Mouse (Mus musculus): ENCODE measurements around the gene Capza3. TPM values are rescaled to one million over a fixed set of nuclear protein-coding genes. Genes with fewer than 3 reads are reported as not detected.

Gene Capza3
- polyA plus RNA-seq (2015; fragmentation: Nextera tagmentation; extraction: Ambion mirVana) = not detected in 2 replicates

DNA sequence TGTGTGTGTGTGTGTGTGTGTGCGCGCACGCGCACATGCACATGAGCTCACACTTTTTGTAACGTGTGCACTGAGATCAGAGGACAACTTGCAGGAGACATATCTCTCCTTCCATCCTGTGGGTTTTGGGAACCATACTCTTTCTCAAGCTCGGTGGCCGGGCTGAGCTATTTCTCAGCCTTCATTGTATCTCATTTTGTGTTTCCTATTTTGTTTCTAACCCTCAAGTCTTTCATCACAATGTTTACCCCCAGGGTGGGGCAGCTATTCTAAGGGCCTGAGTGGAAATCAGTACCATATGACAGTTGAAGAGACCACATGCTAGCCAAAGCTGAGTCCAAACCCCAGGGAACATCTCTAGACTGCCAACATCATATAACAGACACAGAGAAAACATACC is at the start of gene Capza3:
Gene Capza3, plus strand, starts transcription at position 301 of the 400 bp plus-strand sequence.
- Histone ChIP-seq H3K4me1 (ENCODE audit: insufficient read depth) (no peaks in the 10 kb centered on the region), H3K36me3 (replicated peaks; ENCODE audit: insufficient read depth, low read length) (no peaks in the 10 kb centered on the region), H3K9ac (replicated peaks) (no peak within 1 kb of the TSS), H3K4me3 (ENCODE audit: low read depth, low read length) (no peak within 1 kb of the TSS), H3K9me3 (ENCODE audit: low read length) (no peaks in the 10 kb centered on the region), H3K27me3 (ENCODE audit: insufficient read depth, low read length) (no peaks in the 10 kb centered on the region), H3K4me2 (ENCODE audit: low read depth, low read length) (no peak within 1 kb of the TSS), H3K27ac (ENCODE audit: low read depth) (no peak within 1 kb of the TSS)
- no peak for DNase-seq
- TF ChIP-seq CTCF (IDR thresholded peaks at IDR 0.05; ENCODE audit: low read depth) (no peak), EP300 (IDR thresholded peaks at IDR 0.05; ENCODE audit: low read depth) (no peak)
- 82% methylated on average over 7 of the region's 7 CpGs for WGBS (ENCODE audit: insufficient replicate concordance)
- ATAC-seq = no peak

- Histone ChIP-seq H3K27me3 (ENCODE audit: insufficient read depth, low read length) (no peaks in the 10 kb centered on the region), H3K4me1 (ENCODE audit: insufficient read depth) (no peaks in the 10 kb centered on the region), H3K9me3 (ENCODE audit: low read length) (peaks cover 3% of the 10 kb centered on the region; the same call in 1 of the 2 replicates), H3K36me3 (replicated peaks; ENCODE audit: insufficient read depth, low read length) (no peaks in the 10 kb centered on the region), H3K4me3 (ENCODE audit: low read depth, low read length) (no peak overlapping the region), H3K27ac (ENCODE audit: low read depth) (no peak overlapping the region), H3K4me2 (ENCODE audit: low read depth, low read length) (no peak overlapping the region), H3K9ac (replicated peaks) (no peak overlapping the region)
- 56% methylated on average over 3 of the region's 3 CpGs for WGBS (ENCODE audit: insufficient replicate concordance)
- TF ChIP-seq EP300 (IDR thresholded peaks at IDR 0.05; ENCODE audit: low read depth) (no peak), CTCF (IDR thresholded peaks at IDR 0.05; ENCODE audit: low read depth) (no peak)
- ATAC-seq = no peak
- no peak for DNase-seq
These were observed 35.9 kb upstream of the Capza3 start for GRCm38 (mm10) chr6:140005181-140005580.

- Histone ChIP-seq H3K9me3 (ENCODE audit: low read length) (no peaks in the 10 kb centered on the region), H3K4me3 (ENCODE audit: low read depth, low read length) (no peak overlapping the region), H3K36me3 (replicated peaks; ENCODE audit: insufficient read depth, low read length) (no peaks in the 10 kb centered on the region), H3K4me1 (ENCODE audit: insufficient read depth) (0 out of 2 replicates have a peak, but pooled peaks cover 2% of the 10 kb centered on the region), H3K27me3 (ENCODE audit: insufficient read depth, low read length) (no peaks in the 10 kb centered on the region), H3K9ac (replicated peaks) (no peak overlapping the region), H3K4me2 (ENCODE audit: low read depth, low read length) (no peak overlapping the region), H3K27ac (ENCODE audit: low read depth) (no peak overlapping the region; the same call in 1 of the 2 replicates)
- peak; percentile 95 for ATAC-seq
- DNase-seq = peak; percentile 15
- no peak for TF ChIP-seq CTCF (IDR thresholded peaks at IDR 0.05; ENCODE audit: low read depth)
- no peak for TF ChIP-seq EP300 (IDR thresholded peaks at IDR 0.05; ENCODE audit: low read depth)
- WGBS (ENCODE audit: insufficient replicate concordance) = 59% methylated on average over 7 of the region's 7 CpGs
These were observed 16.6 kb upstream of the Capza3 start for GRCm38 (mm10) chr6:140024404-140024803.

DNA sequence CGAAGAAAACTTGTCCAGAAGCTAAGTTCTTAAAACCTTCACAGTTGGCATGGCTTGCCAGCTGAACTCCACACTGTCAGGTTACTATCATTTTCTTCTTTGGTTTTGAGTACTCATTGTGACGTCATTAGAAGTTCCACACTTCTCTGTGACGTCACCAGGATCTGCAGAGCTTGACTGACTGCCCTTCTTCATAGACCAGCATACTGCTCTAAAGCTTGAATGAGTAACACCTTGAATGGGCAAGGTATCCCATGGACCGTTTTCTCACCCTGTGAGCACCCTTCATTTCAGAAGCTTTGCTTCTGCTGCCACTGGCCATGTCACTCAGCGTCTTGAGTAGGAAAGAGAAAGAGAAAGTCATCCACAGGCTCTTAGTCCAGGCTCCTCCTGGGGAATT is 305 bp downstream of the Capza3 start, which contains the start of gene Plcz1:
Gene Plcz1, minus strand, starts transcription at position 101 of the 400 bp plus-strand sequence.
- WGBS (ENCODE audit: insufficient replicate concordance) = 68% methylated on average over 5 of the region's 5 CpGs

GRCm38 (mm10) chr6:140051476-140051875 is 10.4 kb downstream of the Capza3 start:
- no peak overlapping the region for H3K9ac ChIP-seq (replicated peaks)
- ATAC-seq (no peak), DNase-seq (no peak)
- H3K9me3 ChIP-seq (ENCODE audit: low read length) = no peaks in the 10 kb centered on the region
- TF ChIP-seq CTCF (IDR thresholded peaks at IDR 0.05; ENCODE audit: low read depth) (no peak), EP300 (IDR thresholded peaks at IDR 0.05; ENCODE audit: low read depth) (no peak)
- H3K4me2 ChIP-seq (ENCODE audit: low read depth, low read length) = no peak overlapping the region
- H3K4me1 ChIP-seq (ENCODE audit: insufficient read depth) = no peaks in the 10 kb centered on the region
- no peak overlapping the region for H3K4me3 ChIP-seq (ENCODE audit: low read depth, low read length)
- no peaks in the 10 kb centered on the region for H3K36me3 ChIP-seq (replicated peaks; ENCODE audit: insufficient read depth, low read length)
- H3K27me3 ChIP-seq (ENCODE audit: insufficient read depth, low read length) = no peaks in the 10 kb centered on the region
- WGBS (ENCODE audit: insufficient replicate concordance) = 78% methylated on average over 5 of the region's 5 CpGs
- no peak overlapping the region for H3K27ac ChIP-seq (ENCODE audit: low read depth)

More for the DNA sequence above, 305 bp downstream of the Capza3 start, which contains the start of gene Plcz1:
- Histone ChIP-seq H3K36me3 (replicated peaks; ENCODE audit: insufficient read depth, low read length) (no peaks in the 10 kb centered on the region), H3K4me3 (ENCODE audit: low read depth, low read length) (no peak within 1 kb of the TSS), H3K4me1 (ENCODE audit: insufficient read depth) (no peaks in the 10 kb centered on the region), H3K9ac (replicated peaks) (no peak within 1 kb of the TSS), H3K27ac (ENCODE audit: low read depth) (no peak within 1 kb of the TSS), H3K9me3 (ENCODE audit: low read length) (no peaks in the 10 kb centered on the region), H3K4me2 (ENCODE audit: low read depth, low read length) (no peak within 1 kb of the TSS), H3K27me3 (ENCODE audit: insufficient read depth, low read length) (no peaks in the 10 kb centered on the region)
- no peak for DNase-seq
- TF ChIP-seq CTCF (IDR thresholded peaks at IDR 0.05; ENCODE audit: low read depth) (no peak), EP300 (IDR thresholded peaks at IDR 0.05; ENCODE audit: low read depth) (no peak)
- no peak for ATAC-seq

DNA sequence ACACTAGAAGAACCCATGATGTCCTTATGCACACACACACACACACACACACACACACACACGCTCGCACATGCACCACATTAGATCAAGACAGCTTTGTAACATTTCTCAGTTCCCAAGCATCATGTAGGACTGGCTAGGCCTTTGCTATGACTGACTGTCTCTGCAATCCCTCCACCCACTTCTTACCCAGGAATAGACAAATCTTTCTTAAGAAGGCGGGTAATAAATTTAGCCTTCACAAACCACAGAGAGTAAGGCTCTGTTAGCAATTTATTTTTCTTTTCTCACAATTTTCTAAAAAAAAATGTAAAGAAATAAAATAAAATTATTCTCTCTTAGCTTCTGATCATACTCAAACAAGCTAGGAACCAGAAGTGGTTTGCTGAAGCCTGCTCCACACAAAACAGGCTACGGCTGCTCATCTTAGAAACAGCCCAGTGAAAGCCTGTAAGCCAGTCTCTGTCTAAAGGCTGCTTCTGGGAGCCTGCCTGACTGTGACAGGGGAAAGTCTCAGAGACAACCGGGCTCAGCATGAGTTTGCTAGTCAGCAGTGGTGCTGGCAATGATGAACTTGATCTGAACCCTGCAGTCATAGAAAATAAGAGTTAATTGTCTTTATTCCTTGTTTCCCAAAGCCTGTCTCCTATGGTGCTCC is 13.3 kb downstream of the Capza3 start:
- H3K9ac ChIP-seq (replicated peaks) = no peak overlapping the region
- H3K4me2 ChIP-seq (ENCODE audit: low read depth, low read length) = no peak overlapping the region
- H3K36me3 ChIP-seq (replicated peaks; ENCODE audit: insufficient read depth, low read length) = no peaks in the 10 kb centered on the region
- H3K27ac ChIP-seq (ENCODE audit: low read depth) = no peak overlapping the region
- no peak for DNase-seq
- no peaks in the 10 kb centered on the region for H3K9me3 ChIP-seq (ENCODE audit: low read length)
- H3K27me3 ChIP-seq (ENCODE audit: insufficient read depth, low read length) = no peaks in the 10 kb centered on the region
- WGBS (ENCODE audit: insufficient replicate concordance) = 68% methylated on average over 5 of the region's 5 CpGs
- ATAC-seq = no peak
- H3K4me3 ChIP-seq (ENCODE audit: low read depth, low read length) = no peak overlapping the region
- H3K4me1 ChIP-seq (ENCODE audit: insufficient read depth) = no peaks in the 10 kb centered on the region
- no peak for TF ChIP-seq EP300 (IDR thresholded peaks at IDR 0.05; ENCODE audit: low read depth)
- no peak for TF ChIP-seq CTCF (IDR thresholded peaks at IDR 0.05; ENCODE audit: low read depth)

All from liver, postnatal 0 days (tissue).